Mouse (Mus musculus) CH12.LX (cell line): Measurements from ENCODE around the gene Art3.

Experiments
- CTCF ChIP-seq, 2 experiments: IDR thresholded peaks in 1 of 2; conservative IDR thresholded peaks in 1 of 2; 2 replicates each; pipeline ENCODE4 v1.5.1; 2011 to 2012; ENCODE audit warnings: low read depth in 2 of 2, low read length in 2 of 2, improper control_type of control experiment in 1 of 2, inconsistent platforms in 1 of 2, mild to moderate bottlenecking in 1 of 2, moderate library complexity in 1 of 2
- E2F4 ChIP-seq: IDR thresholded peaks from 2 replicates; pipeline ENCODE4 v1.6.1; 2011; ENCODE audit warnings: low read depth, low read length, improper control_type of control experiment; ENCODE audit not compliant: insufficient replicate concordance
- MAX ChIP-seq: IDR thresholded peaks from 2 replicates; pipeline ENCODE4 v1.6.1; 2011; ENCODE audit warnings: low read length, improper control_type of control experiment
- MXI1 ChIP-seq: IDR thresholded peaks from 2 replicates; pipeline ENCODE4 v1.6.1; 2011; ENCODE audit warnings: mild to moderate bottlenecking, low read depth, low read length, improper control_type of control experiment
- POLR2A ChIP-seq: IDR thresholded peaks from 2 replicates; pipeline ENCODE4 v1.6.1; 2011; ENCODE audit warnings: low read depth, mild to moderate bottlenecking, improper control_type of control experiment, low read length
- SIN3A ChIP-seq: IDR thresholded peaks from 2 replicates; pipeline ENCODE4 v1.6.1; 2012; ENCODE audit warnings: low read length, improper control_type of control experiment, inconsistent platforms
- SMC3 ChIP-seq: IDR thresholded peaks from 2 replicates; pipeline ENCODE4 v1.6.1; 2011; ENCODE audit warnings: low read depth, low read length, improper control_type of control experiment
- USF2 ChIP-seq: conservative IDR thresholded peaks from 2 replicates; pipeline ENCODE4 v1.6.1; 2011; ENCODE audit warnings: low read depth, low read length, improper control_type of control experiment
- ZNF384 ChIP-seq: IDR thresholded peaks from 2 replicates; pipeline ENCODE4 v1.6.1; 2012; ENCODE audit warnings: low read depth, low read length, improper control_type of control experiment, inconsistent platforms

DNA sequence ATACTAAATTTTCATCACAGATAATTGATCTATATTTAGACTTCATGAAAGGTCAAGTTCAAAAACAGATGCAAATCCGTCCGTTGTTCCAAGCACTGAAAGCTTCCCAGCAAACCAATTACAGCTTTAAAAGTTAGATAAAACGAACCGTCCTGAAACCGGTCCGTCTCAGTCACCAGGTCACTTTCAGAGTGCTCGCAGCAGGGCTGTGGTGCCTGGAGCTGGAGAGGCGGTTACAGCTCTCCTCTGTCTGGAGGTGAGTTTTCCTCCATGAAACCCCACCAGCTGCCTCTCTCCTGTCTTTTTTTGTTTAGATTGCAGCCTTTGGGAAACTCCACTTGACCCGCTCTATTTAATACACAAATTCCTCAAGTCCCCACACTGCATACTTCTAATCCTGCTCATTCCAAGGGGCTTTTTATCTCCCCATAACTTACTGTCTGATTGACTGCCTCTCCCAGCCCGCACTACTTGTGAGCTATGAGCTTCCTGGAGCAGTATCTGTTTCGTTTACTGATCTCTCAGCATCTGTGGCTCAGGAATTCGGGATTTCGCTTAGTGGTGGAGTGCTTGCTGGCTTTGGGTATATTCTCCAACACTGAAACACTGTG, 45.3 kb downstream of the Art3 start:
- TF ChIP-seq ZNF384 (no peak), CTCF (conservative IDR thresholded peaks at IDR 0.05 in 1 of 2, IDR thresholded peaks at IDR 0.05 in 1 of 2; ENCODE audit: low read depth in 2 of 2, low read length in 2 of 2) (no peak), MXI1 (no peak), USF2 (no peak), E2F4 (no peak), SMC3 (no peak), MAX (no peak), SIN3A (no peak), POLR2A (no peak)
